Mouse (Mus musculus): ENCODE results near the gene Kcnb1.

Kcnb1 gene

DNA sequence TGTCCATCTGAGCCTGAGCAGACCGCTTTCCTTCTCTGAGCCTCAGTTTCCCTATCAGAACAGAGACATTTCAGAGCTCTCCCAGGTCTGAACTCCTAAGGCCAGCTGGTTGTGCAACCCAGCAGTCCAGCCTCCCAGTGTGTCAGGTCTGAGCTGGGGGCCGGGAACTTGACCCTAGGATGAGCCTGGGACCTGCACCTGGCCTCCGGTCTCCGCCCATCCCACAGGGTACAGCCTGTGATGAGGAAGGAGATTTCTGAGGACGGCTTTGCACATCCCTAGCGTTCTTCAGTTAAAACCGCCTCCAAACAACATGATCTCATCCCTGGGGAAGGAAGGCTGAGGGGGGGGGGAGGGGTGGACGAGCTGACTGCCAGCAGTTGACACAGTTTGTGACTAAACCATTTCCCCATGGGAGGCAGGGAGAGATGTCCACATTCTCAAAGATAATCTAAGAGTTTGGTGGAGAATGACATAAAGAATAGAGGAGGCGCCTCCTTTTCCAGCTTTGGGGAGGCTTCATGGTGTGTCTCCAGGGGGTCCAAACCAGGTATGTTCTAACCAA is 110.9 kb downstream of the Kcnb1 start:
- DNase-seq (ENCODE audit: low spot score), result no peak

DNA sequence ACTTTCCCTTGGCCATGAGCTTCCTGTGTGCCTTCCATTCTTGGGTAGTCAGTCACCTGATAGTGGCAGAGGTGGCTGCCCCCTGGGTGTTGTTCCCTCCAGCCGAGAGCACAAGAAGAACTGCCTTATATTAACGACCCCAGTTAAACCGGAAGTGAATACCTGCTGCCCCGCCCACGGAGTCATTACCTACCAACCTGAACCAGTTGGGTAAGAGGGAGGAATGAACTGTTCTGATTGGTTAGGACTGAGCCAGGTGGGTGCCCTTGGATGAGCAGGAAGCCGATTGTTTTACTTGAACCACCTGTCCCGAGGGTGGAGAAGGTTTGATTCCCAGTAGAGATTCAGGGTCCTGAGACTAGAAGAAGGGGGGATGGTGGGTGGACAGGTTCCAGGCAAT is 111.5 kb downstream of the Kcnb1 start:
- no peak for DNase-seq (ENCODE audit: low spot score)

DNA sequence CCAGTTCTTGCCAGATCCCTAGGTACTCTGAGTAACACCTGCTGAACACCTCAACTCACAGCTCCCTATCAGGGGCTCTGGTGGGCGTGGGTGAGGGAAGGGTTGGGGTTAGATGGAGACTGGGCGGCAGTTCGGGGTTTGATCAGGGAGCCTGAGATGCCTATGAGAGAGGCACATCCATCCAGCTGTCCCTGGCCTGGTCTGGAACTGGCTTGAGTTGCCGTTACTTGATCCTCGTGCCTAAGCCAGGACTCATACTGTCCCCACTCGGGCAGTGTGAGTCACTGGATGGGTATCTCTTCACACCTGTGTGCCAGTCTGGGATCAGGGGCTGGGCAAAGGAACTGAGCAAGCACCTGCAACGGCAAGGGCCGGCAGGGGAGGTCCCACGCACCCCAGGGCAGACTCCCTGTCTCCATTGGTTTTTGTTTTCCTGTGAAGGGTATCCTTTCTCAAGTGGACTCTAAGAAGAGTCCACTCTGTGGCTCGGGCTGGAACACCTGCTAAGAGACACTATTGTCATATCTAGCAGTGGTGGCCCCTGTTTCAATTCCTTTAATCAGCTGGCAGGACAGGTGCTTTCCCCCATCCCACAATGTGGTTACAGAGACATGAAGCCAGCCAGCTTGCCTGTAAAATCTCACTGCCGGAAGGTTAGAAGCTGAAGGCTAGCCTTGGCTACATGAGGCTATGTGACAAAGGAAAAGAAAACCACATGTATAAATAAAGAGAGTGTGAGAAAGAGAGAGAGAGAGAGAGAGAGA is 112.6 kb downstream of the Kcnb1 start:
- no peak for DNase-seq (ENCODE audit: low spot score)

DNA sequence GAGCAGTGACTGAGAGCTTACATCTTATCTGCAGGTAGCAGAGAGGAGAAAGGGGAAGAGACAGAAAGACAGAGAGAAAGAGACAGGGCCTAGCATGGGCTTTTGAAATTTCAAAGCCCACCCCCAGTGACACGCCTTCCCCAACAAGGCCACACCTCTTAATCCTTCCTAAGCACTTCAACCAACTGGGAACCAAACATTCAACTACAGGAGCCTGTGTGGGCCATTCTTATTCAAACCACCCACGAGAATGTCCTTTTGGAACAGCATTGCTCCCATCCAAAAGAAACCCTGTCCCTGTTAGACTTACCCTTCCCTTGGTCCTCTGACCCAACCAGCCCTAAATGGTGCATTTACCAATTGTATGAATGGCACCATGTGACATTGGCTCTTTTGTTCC is 113.2 kb downstream of the Kcnb1 start:
- no peak for DNase-seq (ENCODE audit: low spot score)

DNA sequence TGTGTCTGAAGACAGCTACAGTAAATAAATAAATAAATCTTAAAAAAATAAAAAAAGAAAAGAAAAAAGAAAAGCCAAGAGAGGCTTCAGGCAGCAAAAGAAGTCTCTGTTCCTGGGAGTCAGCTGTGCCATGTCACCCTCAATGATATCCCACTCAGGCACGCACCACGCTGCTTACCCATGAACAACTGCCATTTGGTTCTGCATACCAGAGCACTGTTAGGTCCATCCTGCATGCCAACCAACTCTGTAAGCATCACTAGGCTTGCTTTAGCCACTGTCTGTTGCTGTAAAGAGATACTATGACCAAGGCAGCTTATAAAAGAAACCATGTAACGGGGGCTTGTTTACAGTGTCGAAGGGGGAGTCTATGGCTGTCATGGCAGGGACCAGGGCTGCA is 113.6 kb downstream of the Kcnb1 start:
- no peak for DNase-seq (ENCODE audit: low spot score)

DNA sequence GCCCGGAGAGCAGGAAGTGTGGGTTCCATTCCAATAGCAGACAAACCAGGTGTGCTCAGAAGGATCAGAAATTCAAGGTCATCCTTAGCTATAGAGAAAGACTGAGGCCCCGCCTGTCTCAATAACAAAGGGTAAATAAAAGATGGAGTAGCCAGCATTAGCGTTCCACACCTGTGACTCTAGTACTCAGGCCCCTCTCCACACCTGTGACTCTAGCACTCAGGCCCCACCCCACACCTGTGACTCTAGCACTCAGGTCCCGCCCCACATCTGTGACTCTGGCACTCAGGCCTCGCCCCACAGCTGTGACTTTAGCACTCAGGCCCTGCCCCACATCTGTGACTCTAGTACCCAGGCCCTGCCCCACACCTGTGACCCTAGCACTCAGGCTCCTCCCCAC is 115.4 kb downstream of the Kcnb1 start:
- no peak for DNase-seq (ENCODE audit: low spot score)

DNA sequence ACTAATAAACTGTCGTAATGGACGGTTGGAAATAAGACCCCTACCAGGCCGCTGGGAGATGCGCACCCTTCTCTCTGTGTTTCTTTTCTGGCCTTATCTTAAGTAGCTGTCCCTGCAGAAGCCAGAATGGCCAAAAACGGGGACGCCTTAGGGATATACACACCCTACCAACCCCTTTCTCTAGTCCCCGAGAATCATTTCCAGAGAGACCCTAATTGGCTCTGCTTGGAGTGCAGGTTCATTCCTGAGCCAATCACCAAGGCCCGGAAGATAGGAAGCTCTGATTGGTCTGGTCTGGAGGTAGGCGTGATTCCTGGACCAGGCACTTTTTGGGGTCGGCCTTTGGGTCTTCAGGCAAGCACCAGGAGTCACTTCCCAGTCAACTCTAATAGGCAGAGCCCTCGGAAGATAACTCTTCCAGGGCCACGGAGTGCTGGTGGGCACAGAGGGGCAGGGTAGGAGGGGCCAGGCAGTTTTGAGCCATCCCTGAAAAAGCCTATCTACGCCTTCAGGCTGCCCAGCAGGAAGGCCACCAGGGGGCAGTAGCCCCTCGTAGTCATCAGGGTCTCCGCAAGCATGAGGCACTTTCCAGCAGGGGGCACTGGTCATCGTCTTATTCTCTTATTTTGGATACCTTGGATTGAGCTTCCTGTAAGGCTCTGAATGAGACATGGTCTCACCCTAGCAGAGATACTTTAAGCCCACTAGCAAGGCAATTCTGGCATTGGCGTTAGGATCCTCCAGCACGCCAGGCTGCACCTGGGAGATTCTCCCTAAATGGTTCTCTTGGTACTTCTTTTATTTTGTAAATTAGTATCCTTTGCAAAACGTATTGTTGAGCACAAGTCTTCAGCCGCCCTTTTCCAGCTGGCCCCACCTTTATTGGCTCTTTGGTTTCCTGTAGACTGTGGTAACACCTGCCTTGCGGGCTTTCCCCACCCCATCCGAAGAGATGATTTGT is 118.0 kb downstream of the Kcnb1 start:
- DNase-seq (ENCODE audit: low spot score), result peak; percentile 90

DNA sequence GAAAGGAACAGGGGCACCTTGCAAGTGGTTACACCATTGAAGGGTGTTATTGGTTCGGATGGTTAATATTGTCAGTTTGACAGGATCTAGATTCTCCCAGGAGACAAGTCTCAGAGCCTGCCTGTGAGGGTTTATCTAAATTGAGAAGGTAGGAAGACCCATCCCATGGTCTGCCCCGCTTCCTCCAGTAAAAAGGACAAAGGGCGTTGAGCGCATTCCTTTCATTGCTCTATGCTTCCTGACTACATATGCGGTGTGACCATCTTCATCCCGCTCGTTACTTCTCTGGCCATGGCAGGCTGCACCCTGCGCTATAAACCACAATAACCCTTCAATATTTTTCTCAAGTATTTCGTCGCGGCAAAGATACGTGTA is 118.7 kb downstream of the Kcnb1 start:
- DNase-seq (ENCODE audit: low spot score), result no peak

DNA sequence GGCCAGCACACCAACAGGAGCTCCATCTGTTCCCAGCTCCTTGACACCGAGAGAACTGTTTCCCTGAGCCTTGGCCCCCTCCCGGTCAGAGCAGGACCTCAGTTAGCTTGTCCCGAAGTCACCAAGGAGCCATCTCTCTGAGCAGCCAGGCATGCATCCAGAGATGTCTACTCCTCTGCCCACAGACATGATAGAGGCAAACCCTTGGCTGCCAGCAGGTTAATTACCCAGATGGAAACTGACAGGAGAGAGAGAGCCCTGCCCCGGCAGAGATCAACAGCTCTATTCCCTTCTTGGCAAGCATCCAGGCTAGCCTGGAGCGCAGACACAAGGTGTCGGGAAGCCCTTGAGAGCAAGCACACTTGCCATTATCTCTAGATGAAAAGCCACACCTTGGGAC is 119.6 kb downstream of the Kcnb1 start:
- DNase-seq (ENCODE audit: low spot score), result no peak

DNA sequence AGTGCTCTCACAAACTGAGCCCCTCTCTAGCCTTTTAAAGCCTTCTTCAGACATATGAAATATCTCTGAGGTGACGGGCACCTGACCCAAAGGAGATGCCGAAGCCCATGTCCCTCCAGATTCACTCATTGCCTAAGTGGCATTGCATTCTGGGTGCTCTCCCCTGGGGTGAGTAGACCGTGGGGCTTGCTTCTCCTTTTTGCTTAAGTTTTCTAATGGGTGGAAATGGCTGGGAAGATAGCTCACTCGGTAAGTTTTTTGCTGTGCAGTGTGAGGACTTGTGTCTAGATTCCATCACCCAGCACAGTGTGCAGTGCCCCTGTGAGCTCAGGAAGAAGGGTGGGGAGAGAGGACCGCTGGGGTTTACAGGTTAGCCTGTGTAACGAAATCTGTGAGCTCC is 122.4 kb downstream of the Kcnb1 start:
- DNase-seq (ENCODE audit: low spot score), result no peak

DNA sequence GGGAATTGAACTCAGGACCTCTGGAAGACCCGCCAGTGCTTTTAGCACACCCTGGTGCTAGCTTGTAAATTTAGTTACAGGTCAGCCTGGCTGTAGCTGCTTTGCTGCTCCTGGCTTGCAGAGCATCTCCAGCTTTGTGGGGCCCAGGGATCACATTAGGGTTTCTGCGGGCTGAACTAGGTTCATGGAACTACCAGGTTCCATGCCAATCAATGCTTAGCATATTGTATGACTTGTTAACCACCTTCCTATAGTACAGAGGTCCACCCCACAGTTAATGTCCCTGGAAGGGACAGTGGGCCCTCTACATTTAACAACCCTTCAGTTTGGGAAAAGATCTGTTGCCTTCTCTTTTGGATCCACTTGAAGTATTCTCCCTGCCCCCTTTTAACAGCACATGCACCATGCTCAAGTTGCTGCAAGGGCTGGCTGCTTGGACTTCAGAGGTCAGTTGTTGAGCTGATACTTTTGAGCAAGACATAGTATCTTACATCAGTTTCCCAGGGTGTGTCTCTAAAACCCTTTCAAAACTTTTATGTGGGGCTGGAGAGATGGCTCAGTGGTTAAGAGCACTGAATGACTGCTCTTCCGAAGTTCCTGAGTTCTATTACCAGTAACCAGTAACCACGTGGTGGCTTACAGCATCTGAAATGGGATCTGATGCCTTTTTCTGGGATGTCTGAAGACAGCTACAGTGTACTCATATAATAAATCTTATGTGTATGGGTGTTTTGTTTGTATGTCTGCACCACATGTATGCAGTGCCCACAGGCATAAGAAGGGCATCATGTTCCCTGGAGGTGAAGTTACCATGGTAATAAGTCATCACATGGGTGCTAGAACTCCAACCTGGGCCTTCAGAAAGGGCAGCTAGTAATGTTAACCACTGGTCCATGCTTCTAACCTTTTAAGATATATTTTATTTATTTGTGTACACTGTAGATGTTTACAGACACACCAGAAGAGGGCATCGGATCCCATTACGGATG is 123.1 kb downstream of the Kcnb1 start:
- no peak for DNase-seq (ENCODE audit: low spot score)

DNA sequence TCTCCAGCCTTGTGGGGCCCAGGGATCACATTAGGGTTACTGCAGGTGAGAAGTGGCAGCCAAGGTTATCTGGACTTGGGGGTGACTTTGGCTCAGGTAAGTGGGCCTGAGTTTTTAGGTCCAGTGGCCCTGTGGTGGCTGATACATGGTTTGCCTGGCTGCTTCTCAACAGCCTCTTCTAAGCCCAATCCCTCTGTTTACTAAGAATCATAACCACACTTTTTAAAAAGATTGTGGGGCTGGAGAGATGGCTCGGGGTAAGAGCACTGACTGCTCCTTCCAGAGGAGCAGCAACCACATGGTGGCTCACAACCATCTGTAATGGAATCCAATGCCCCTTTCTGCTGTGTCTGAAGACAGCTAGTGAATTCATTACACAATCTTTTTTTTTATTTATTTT is 123.9 kb downstream of the Kcnb1 start:
- DNase-seq (ENCODE audit: low spot score), result no peak

DNA sequence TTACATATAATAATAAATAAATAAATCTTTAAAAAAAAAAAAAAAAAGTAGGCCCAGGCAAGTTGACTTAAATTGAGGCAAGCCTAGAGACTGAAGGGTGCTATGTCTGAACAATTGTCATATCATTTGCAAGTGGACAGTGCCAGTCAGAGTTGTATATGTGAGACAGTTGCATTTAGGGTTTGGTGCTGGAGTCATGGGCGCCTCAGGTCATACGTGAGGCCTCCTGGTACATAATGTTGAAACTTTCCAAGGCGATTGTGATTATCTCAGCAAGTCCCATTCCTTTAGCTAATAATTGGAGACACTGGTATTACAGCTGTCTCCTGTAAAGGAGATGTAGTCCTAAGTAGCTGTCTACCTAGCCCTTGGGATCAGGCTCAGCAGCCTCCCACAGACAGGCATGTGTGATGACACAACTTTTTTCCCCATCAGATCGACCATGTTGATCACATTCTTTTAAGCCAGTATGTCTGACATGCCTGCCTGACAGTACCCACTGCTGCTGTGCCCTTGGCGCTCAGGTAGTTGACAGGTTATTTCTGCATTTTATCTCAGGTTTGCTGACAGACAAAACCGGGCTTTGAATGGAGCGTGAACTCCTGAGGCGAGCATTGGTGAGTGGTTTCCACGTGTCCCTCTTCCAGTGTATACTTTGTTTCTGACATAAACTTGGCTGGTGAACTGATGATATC is 125.2 kb downstream of the Kcnb1 start:
- peak; percentile 40 for DNase-seq (ENCODE audit: low spot score)

DNA sequence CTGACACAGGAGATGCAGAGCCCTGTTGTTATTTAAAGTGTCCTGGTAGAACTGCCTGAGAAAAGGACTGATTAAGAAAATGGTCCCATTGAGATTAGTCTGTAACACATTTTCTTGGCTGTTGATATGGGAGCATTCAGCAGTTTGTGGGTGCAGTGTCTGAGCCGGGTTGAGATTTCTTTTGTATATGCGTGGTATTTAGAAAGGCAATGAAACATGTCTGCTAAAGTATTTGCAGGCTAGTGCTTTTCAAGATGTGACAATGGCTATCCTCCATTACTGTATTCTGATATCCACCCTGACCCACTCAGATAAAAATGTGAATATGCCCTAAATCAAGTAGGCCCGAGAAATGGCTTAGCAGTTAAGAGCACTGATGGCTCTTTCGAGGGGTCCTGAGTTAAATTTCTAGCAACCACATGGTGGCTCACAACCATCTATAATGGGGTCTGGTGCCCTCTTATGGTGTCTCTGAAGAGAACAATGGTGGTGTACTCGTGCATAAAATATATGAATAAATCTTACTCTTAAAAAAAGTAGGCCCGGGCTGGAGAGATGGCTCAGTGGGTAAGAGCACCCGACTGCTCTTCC is 126.0 kb downstream of the Kcnb1 start:
- no peak for DNase-seq (ENCODE audit: low spot score)

DNA sequence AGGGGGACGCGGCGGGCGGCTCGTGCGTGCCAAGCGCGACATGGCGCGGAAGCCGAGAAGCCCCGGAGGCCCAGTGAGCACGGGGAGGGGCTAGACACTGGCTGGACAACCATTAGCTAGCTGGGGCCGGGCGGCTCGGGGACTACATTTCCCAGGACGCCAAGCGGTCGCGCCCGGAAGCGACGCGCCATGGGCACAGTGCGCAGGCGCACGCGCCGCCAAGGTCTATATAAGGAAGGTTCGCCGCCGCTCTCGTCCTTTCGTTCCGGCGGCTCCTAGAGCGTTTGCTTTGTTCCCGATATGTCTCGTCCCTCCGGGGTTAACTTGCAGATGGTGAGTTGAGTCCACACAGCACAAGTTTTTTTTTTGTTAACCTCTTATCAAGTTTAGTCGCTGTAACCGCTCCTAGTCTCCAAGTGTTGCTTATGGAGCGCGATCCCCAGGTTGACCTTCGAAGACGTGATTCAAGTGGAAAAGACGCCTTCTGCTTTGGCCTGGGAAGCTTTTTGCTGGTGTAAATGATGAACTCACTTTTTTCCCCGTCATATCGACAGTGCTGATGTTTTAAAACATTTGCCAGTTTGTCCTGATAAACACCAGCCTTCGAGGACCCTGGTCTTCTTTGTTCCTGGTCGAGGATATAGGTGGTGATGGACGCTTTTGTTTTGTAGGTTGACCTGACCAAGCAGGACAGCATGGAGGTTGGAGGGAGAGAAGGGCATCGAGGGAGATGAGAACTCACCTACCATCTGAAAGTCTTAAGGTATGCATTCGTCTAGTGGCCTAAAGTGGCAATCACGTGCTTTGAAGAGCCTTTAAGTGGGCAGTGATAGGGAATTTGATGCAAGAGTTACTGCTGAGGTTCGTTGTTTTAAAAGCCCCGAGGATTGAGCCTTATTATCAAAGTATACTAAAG is 126.7 kb downstream of the Kcnb1 start, which contains the start of gene Znfx1:
Gene Znfx1 (minus strand): TSS at position 51 of the 916 bp plus-strand sequence.
- DNase-seq (ENCODE audit: low spot score), result peak; percentile 90

DNA sequence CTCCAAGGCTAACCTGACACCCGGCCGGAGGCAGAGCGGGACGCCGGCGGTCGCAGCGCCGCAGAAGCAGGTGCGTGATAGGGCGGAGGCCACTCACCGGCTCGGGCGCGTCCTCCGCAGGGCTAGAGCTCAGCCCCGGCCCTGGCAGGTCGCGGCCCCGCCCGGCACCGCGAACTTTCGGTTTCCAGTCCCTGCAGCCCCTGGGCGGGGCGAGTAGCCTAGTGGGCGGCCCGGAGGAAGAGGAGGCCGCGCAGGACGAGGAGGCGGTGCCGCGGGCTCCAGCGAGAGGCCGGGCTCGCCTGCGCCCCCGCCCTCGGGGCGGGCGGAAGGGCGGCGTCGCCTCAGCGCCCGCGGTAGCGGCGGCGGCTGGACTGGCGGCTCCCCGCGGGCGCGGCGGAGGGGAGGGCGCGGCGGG is 127.5 kb downstream of the Kcnb1 start:
- DNase-seq (ENCODE audit: low spot score), result peak; percentile 96

DNA sequence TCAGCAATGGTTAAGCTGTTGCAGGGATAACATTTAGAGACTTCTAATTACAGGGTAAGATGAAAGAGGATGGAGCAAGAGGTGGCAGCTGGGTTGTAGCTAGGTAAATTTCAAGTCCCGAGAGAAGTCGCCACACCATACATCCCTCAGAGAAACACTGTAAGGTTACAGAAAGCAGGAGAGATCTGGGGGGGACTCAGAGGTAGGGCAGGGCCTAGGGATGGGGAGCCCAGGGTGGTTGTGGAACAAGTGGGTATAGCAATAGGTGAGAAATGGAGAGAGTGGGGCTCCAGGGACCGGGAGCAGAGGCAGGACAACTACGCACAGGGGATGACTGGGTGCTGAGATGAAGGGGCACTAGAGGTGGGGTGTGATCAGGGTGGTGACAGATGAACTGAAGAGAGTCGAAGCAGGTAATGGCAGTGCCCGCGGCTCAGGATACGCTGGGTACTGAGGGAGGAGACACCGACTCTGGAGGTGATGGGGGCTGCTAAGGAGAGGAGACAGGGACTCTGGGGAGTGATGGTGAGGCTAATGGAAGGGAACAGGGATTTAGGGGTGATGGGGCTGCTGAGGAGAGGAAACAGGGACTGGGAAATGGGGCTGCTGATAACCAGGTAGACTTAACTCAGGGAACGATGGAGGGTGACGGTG is 128.4 kb downstream of the Kcnb1 start:
- DNase-seq (ENCODE audit: low spot score), result no peak

DNA sequence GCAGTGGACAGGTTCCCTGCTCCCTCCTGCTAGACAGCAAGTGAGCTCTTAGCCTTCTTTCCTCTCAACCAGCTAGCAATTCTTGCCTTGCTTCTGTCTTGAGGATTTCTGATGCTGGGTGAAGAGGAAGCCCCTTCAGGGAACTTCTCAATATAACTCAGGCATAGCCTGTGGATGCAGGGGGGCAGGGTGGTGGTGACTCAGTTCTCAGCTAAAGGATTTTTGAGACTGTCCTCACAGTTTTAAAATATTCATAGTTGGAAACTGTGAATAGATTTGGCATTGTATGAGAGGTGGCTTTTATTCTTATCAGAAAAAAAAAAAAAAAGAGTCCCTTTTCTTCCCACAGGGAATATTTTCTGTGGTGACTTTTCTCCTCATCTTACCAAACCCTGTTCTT is 129.2 kb downstream of the Kcnb1 start:
- DNase-seq (ENCODE audit: low spot score), result no peak

DNA sequence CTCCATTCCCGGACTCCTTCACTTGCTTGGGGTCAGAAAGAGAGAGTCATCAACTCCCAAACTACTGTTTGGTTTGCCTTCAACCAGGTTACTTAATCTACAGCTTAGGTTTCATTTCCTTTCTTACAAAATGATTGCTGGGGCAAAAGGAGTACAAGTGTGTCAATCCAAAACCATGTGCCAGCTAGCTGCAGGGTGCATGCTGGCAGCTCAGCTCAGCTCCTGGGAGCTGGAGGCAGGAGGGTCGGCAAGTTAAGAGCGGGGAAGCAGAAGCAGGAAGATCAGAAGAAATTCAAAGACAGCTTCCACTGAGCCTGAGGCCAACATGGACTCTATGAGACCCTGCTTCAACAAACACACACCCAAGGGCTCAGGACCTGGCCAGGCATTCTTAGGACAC is 129.6 kb downstream of the Kcnb1 start:
- DNase-seq (ENCODE audit: low spot score), result no peak
